Mouse (Mus musculus) kidney, postnatal 0 days (tissue): ENCODE data around the gene Shisal1. TPM values are rescaled to one million over a fixed set of nuclear protein-coding genes. Genes with fewer than 3 reads are reported as not detected.

Source experiments
- ATAC-seq: fragments of 200-750 bp; cut with Nextera tagmentation; replicated peaks from 2 replicates; pipeline ENCODE4 v1.8.0; 2017; ENCODE audit warnings: low read depth, moderate number of reproducible peaks, moderate TSS enrichment, moderate library complexity; ENCODE audit not compliant: low FRiP score
- DNase-seq: peaks from one replicate; pipeline ENCODE4 v3.0.0-alpha.2; 2016; ENCODE audit warnings: low spot score
- H3K27ac ChIP-seq: fragments of 300-500 bp; sonication (generic); 2 replicates; pipeline ENCODE4 v1.5.1; 2014; ENCODE audit warnings: mild to moderate bottlenecking
- H3K27me3 ChIP-seq: fragments of 300-500 bp; sonication (generic); 2 replicates; pipeline ENCODE4 v1.6.1; 2014; ENCODE audit warnings: low read length, mixed read lengths; ENCODE audit not compliant: insufficient read depth
- H3K36me3 ChIP-seq: fragments of 300-500 bp; sonication (generic); 2 replicates; pipeline ENCODE4 v1.6.1; 2014; ENCODE audit warnings: low read length, mixed read lengths; ENCODE audit not compliant: insufficient read depth
- H3K4me1 ChIP-seq: fragments of 300-500 bp; sonication (generic); replicated peaks from 2 replicates; pipeline ENCODE4 v1.6.1; 2014; ENCODE audit warnings: antibody characterized with exemption, low read length, mixed read lengths; ENCODE audit not compliant: insufficient read depth
- H3K4me2 ChIP-seq: fragments of 300-500 bp; sonication (generic); 2 replicates; pipeline ENCODE4 v1.6.1; 2014; ENCODE audit warnings: mild to moderate bottlenecking, low read length, moderate library complexity, mixed read lengths
- H3K4me3 ChIP-seq: fragments of 300-500 bp; sonication (generic); replicated peaks from 2 replicates; pipeline ENCODE4 v1.5.1; 2014; ENCODE audit warnings: low read depth, low read length
- H3K9ac ChIP-seq: fragments of 300-500 bp; sonication (generic); 2 replicates; pipeline ENCODE4 v1.6.1; 2014; ENCODE audit warnings: low read depth, low read length
- H3K9me3 ChIP-seq: fragments of 300-500 bp; sonication (generic); replicated peaks from 2 replicates; pipeline ENCODE4 v1.6.1; 2016; ENCODE audit warnings: low read length, inconsistent platforms, mixed read lengths
- CTCF ChIP-seq: IDR thresholded peaks from 2 replicates; pipeline ENCODE4 v1.5.1; 2016; ENCODE audit warnings: antibody characterized with exemption, low read depth, mild to moderate bottlenecking, moderate library complexity
- WGBS: fragments of 180-500 bp; shearing (Covaris S2); extraction: QIAGEN DNeasy Blood & Tissue Kit; methylation state at CpG from one replicate; pipeline ENCODE4 v1.1.7; 2014; 5-methylcytosine and 5-hydroxymethylcytosine counted together
- polyA plus RNA-seq: library from polyadenylated mRNA; unstranded; fragments of >200 nt; fragmentation: Nextera tagmentation; extraction: Ambion mirVana; gene quantifications from 2 replicates; pipeline ENCODE4 v1.2.1, GENCODE M21; 2015

The Shisal1 gene
- polyA plus RNA-seq, 1 experiment from 2014 or later = 2.1 TPM

- DNase-seq (no peak), ATAC-seq (no peak)
- 0 out of 2 replicates have a peak, but pooled peaks have one; percentile 4 for TF ChIP-seq CTCF
- Histone ChIP-seq H3K36me3 (no peaks in the 10 kb centered on the region), H3K9me3 (no peaks in the 10 kb centered on the region), H3K4me2 (peak overlapping the region; percentile 89), H3K9ac (peak overlapping the region; percentile 59), H3K4me1 (peaks cover 15% of the 10 kb centered on the region; the same call in 1 of the 2 replicates), H3K27me3 (peaks cover 15% of the 10 kb centered on the region), H3K27ac (no peak overlapping the region), H3K4me3 (peak overlapping the region; percentile 43)
- 2% methylated on average over 73 of the region's 99 CpGs for WGBS
Measured at GRCm38 (mm10) chr15:84445812-84446716, 833 bp downstream of the Shisal1 start.

GRCm38 (mm10) chr15:84444181-84444580 lies 2.7 kb downstream of the Shisal1 start:
- DNase-seq = peak; percentile 36
- WGBS = 33% methylated on average over 7 of the region's 7 CpGs

DNA sequence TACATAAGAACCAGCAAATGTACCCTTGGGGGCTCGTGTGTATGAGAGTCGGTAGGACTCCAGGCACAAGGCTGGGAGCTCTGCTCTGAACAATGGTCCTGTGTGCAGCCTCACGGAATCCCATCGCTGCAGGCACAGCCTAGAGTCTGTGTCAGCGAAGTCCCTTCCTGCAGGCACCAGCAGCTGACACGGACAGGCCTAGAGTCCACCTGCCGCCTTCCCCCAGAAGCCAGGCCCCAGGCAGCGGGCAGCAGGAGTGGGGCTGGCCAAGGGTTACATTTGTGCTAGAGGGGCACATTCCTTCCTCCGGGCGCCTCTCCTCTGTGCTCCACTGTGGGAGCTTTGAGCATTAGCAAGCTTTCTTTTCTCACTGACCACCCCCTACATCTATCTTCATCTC lies 3.3 kb downstream of the Shisal1 start:
- H3K27me3 ChIP-seq = peaks cover 11% of the 10 kb centered on the region
- H3K9ac ChIP-seq = no peak overlapping the region

More at GRCm38 (mm10) chr15:84444181-84444580, 2.7 kb downstream of the Shisal1 start:
- Histone ChIP-seq H3K4me3 (no peak overlapping the region), H3K9me3 (no peaks in the 10 kb centered on the region), H3K9ac (no peak overlapping the region), H3K4me1 (peaks cover 5% of the 10 kb centered on the region; the same call in 1 of the 2 replicates), H3K27me3 (peaks cover 15% of the 10 kb centered on the region), H3K36me3 (no peaks in the 10 kb centered on the region), H3K4me2 (no peak overlapping the region), H3K27ac (0 out of 2 replicates have a peak overlapping the region, but pooled peaks have one; percentile 71)
- ATAC-seq = peak; percentile 71
- no peak for TF ChIP-seq CTCF

DNA sequence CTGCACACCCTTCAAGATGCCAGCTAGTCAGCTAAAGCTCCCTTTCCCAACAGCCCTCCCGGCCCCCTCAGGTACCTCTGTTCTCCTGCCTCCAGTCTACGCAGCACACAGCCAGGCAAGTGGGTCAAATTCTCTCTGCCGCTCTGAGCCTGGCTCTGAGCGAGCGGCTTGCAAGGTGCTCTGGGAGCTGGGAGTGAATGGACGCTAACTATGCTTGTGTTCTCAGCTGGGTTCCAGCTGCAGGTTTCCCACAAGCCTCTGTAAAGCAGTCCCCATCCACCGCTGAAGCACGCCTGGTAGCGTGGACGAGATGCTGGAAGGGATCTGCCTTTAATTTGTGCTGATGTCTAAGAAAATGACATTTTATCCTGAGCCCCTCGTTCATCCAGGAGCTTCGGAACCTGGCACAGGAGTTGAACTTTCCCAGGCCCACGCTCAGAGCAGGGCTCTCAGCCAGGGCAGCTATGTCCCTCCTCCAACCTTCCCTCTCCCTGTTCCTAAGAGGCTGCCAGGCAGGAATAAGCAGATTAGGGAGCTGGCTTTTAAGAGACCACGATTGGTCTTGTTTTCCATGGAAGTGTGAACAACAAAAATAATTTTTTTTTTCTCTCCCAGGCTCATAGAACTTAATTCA lies 5.1 kb downstream of the Shisal1 start:
- no peak for ATAC-seq
- H3K9ac ChIP-seq = no peak overlapping the region
- DNase-seq = no peak

More for the DNA sequence above, 3.3 kb downstream of the Shisal1 start:
- peak overlapping the region; percentile 71; the same call in 1 of the 2 replicates for H3K27ac ChIP-seq
- WGBS = 54% methylated on average over 10 of the region's 10 CpGs
- H3K4me1 ChIP-seq = peaks cover 5% of the 10 kb centered on the region; the same call in 1 of the 2 replicates
- no peaks in the 10 kb centered on the region for H3K36me3 ChIP-seq
- ATAC-seq (peak; percentile 82), DNase-seq (peak; percentile 42)
- H3K4me2 ChIP-seq = no peak overlapping the region
- no peaks in the 10 kb centered on the region for H3K9me3 ChIP-seq
- H3K4me3 ChIP-seq = no peak overlapping the region
- no peak for TF ChIP-seq CTCF

GRCm38 (mm10) chr15:84440820-84441219 lies 6.1 kb downstream of the Shisal1 start:
- Histone ChIP-seq H3K4me3 (no peak overlapping the region), H3K4me2 (no peak overlapping the region), H3K9ac (no peak overlapping the region), H3K4me1 (peaks cover 2% of the 10 kb centered on the region; the same call in 1 of the 2 replicates), H3K36me3 (no peaks in the 10 kb centered on the region), H3K27me3 (no peaks in the 10 kb centered on the region; the same call in 1 of the 2 replicates), H3K9me3 (no peaks in the 10 kb centered on the region), H3K27ac (no peak overlapping the region)
- ATAC-seq = no peak
- no peak for TF ChIP-seq CTCF
- 16% methylated on average over 3 of the region's 3 CpGs for WGBS
- peak; percentile 51 for DNase-seq

More for the DNA sequence above, 5.1 kb downstream of the Shisal1 start:
- no peak for TF ChIP-seq CTCF
- no peak overlapping the region for H3K4me2 ChIP-seq
- H3K4me1 ChIP-seq = peaks cover 5% of the 10 kb centered on the region; the same call in 1 of the 2 replicates
- H3K27me3 ChIP-seq = no peaks in the 10 kb centered on the region; the same call in 1 of the 2 replicates
- no peaks in the 10 kb centered on the region for H3K36me3 ChIP-seq
- 62% methylated on average over 14 of the region's 14 CpGs for WGBS
- no peak overlapping the region for H3K4me3 ChIP-seq
- no peaks in the 10 kb centered on the region for H3K9me3 ChIP-seq
- H3K27ac ChIP-seq = no peak overlapping the region

GRCm38 (mm10) chr15:84433586-84434185 lies 13.2 kb downstream of the Shisal1 start:
- no peak overlapping the region for H3K4me2 ChIP-seq
- no peak for DNase-seq
- WGBS = 72% methylated on average over 10 of the region's 10 CpGs
- H3K27ac ChIP-seq = no peak overlapping the region
- no peaks in the 10 kb centered on the region for H3K9me3 ChIP-seq
- no peak for ATAC-seq
- no peak for TF ChIP-seq CTCF
- H3K4me1 ChIP-seq = no peaks in the 10 kb centered on the region
- no peak overlapping the region for H3K4me3 ChIP-seq
- H3K9ac ChIP-seq = no peak overlapping the region
- H3K27me3 ChIP-seq = no peaks in the 10 kb centered on the region
- H3K36me3 ChIP-seq = no peaks in the 10 kb centered on the region
